Mouse (Mus musculus) spleen, postnatal 36 days (tissue): ENCODE results near the gene Pds5a.
A peak's percentile ranks its signal among the peaks of the same experiment; 100 is the strongest.
"Not testable (repeated sequence)": the region's sequence is repeated elsewhere in the genome, so short reads cannot be mapped to it uniquely, and the experiment has no call there.

ENCODE experiments used
- DNase-seq, 2 experiments: peaks; one replicate each; pipeline ENCODE4 v3.0.0; 2022; ENCODE audit warnings: low spot score in 2 of 2, mixed read lengths in 1 of 2

The Pds5a gene

GRCm38 (mm10) chr5:65697836-65698758 is at the start of gene Pds5a:
Gene Pds5a, minus strand, starts transcription at chr5:65698273.
- DNase-seq, result peak; percentile 89 to 90

- no peak for DNase-seq
These were observed 48.8 kb upstream of the Pds5a start for GRCm38 (mm10) chr5:65746908-65747307.

- no peak for DNase-seq
These were observed 41.3 kb upstream of the Pds5a start for GRCm38 (mm10) chr5:65739366-65739765.

GRCm38 (mm10) chr5:65735601-65736000 is 37.5 kb upstream of the Pds5a start:
- DNase-seq, result no peak

DNA sequence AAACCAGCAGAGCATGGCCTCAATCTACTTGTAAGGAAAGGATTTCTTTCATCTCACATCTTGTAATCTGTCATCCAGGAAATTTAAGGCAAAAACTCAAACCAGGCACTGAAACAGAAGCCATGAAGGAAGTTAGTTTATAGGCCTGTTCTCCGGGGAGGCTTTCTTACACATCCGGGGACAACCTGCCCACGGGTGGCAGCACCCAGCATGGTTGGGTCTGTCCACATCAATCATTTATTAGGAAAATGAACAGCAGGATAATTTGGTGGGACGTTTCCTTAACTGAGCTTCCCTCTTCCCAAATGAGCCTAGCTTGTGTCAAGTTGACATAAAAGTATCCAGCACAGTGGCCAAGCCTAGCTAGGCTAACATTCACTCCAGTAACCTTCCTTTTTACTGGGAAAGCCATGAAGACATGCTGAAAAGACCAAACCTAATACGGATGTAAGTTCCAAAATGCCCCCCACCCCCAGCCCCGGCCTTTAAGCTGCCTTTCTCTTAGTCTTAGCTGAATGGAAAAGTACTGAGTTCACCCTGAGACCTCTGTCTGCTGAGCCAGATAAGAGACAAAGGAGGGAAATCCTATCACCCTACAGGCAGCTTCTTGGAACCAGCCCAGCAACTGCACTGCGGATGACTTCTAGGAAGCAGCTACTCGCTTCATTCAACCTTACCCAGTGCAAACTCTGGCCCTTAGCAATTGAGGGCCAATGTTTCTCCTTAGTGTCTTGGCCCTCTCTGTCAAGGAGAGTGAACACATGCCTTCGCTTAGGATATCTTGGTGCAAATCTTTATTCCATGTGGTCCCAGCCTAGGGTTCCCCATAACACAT is 33.3 kb upstream of the Pds5a start:
- DNase-seq, result peak; percentile 51 to 71

DNA sequence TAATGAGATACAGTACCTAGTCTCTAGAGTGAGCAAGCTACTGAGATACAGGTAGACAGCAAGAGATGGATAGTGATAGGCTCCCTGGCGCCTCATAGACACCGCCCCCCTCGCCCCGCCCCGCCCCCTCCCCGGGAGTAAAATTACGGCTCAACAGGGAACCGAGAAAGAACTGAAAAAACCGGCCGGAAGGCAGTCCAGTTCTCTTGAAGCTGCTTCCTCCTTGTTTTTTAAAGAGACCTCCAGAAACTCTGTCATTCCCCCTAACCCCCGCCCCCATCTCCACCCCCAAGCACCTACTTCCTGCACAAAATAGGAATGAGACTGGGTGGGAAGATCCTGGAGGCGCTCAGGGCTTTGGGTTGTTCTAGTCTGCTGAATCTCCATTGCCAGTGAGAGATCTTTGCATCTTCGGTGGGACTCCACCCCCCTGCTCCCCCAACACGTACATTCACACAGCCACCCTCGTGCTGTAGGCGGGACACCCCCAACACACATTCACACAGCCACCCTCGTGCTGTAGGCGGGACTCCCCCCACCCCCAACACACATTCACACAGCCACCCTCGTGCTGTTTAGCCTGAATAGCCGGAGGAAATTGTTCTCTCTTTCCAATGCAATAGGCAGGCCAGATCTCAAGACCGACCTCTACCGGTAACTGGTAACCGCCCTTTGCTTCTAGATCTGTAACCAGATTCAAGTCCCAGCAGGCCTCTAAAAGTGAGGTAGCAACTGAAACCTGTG is 26.4 kb upstream of the Pds5a start:
- DNase-seq, result peak; percentile 88 to 91

GRCm38 (mm10) chr5:65718368-65718767 is 20.3 kb upstream of the Pds5a start:
- no peak for DNase-seq

DNA sequence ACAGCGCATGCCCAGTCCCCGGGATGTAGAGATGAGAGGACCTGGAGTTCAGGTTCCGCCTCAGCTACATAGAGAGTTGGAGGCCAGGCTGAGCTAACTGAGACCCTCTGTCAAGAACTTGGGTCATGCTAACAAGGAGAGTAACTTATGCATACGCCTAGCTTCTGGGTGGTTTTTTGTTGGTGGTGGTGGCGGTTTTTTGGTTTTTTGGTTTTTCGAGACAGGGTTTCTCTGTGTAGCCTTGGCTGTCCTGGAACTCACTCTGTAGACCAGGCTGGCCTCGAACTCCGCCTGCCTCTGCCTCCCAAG is 19.8 kb upstream of the Pds5a start:
- DNase-seq, result not testable (repeated sequence)

GRCm38 (mm10) chr5:65717063-65717902 is 19.2 kb upstream of the Pds5a start:
- no peak for DNase-seq

DNA sequence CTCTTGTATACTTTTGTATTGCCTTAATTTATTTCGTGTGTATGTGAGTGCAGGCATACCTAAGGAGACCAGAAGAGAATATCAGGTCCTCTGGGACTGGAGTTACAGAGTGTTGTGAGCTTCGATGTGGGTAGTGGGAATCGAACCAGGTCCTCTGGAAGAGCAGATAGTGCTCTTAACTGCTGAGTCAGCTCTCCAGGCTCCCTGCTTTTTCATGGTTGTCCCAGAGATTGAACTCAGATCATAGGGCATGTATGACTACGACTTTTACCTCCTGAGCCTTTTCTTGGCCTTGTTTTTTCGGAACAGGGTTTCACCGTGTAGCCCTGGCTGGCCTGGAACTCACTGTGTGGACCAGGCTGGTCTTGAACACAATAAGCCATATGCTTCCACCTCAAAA is 17.0 kb upstream of the Pds5a start:
- DNase-seq, result no peak

DNA sequence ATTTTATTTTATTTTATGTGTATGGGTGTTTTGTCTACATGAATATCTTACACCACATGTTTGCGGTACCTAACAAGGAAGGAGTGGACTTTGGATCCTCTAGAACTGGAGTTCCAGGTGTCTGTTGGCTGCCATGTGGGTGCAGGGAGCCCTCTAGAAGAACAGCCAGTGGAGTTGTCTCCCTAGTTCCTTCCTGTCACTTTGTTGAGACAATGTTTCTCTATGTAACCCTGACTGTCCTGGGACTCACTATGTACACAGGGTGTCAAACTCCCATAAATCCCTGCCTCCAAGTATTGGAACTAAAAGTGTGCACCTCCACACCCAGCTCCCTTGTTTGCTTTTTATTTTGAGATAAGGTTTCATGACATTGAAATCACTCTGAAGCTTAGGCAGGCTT is 13.4 kb upstream of the Pds5a start:
- no peak for DNase-seq

DNA sequence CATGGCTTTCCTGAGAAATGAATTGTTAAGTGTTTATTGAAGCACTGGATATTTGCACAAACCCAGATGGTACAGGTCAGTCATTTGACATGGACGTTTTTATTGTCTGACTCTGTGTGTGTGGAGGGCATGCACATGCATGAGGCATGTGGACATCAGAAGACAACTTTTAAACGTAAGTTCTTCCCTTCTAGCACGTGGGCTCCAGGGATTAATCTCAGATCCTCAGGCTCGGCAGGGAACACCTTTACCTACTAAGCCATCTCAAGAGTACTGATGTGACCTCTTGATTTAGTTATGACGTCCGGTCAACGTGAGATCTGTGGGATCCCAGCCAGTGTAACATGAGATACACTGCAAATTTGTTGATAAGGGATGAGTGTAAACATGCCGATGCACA is 12.2 kb upstream of the Pds5a start:
- DNase-seq, result no peak

DNA sequence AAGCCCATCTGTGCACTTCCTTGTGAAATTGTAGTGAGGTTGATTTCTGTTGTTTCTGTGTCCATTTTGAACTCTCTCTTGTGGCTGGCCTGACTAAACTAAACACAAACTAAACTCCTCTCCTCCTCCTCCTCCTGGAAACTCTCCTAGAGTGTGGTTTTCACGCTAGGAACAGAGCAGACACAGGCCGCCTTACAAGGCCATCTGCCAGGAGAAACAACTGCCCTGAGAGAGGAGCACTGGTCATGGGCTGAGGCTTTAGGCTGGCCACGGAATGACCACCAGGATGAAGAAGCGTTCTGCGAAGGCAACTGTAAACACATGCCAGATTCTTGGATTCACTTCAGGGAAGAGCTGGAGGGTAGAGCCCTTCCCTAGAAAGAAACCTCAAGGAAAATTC is 8.9 kb upstream of the Pds5a start:
- DNase-seq, result no peak

- no peak for DNase-seq
These were observed 8.1 kb upstream of the Pds5a start for GRCm38 (mm10) chr5:65706171-65706570.

GRCm38 (mm10) chr5:65704765-65705678 is 6.9 kb upstream of the Pds5a start:
- DNase-seq, result no peak

GRCm38 (mm10) chr5:65703261-65703660 is 5.2 kb upstream of the Pds5a start:
- DNase-seq, result no peak

GRCm38 (mm10) chr5:65700102-65700501 is 2.0 kb upstream of the Pds5a start:
- DNase-seq, result no peak

DNA sequence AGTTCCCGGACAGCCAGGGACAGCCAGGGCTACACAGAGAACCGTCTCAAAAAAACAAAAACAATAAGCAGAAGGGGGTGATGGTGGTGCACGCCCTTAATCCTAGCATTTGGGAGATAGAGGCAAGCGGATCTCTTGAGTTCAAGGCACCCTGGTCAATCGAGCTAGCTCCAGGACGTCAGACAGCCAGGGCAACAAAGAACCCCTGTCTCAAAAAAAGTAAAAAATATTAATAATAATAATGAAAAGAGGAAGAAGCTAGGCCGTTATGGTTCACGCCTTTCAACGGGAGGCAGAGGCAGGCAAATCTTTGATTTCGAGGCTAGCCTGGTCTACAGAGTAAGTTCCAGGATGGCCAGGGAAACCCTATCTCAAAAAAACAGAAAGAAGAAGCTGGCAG is 1.1 kb upstream of the Pds5a start:
- DNase-seq, result no peak

GRCm38 (mm10) chr5:65698759-65699136 is 675 bp upstream of the Pds5a start:
- DNase-seq, result no peak

DNA sequence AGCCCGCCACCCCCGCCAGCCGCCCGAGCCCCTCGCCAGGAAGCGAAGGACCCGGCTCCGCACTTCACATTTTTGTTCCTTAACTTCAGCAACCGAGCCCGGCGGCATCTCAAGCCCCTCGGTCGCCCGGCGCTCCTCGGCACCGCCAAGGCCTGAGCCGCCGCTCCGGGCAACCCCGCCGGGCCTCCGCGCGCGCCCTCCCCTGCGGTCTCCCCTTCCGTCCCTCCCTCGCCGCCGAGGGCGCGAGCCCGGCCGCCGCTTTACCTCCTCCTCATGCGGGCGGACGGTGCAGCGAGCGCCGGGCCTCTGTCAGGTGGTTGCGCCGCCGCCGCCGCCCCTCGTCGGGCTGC is 612 bp downstream of the Pds5a start:
- DNase-seq, result peak; percentile 63 to 68
